Mouse (Mus musculus): Measurements from ENCODE around the gene Mpg. TPM values are rescaled to one million over a fixed set of nuclear protein-coding genes. Genes with fewer than 3 reads are reported as not detected.
A peak's percentile ranks its signal among the peaks of the same experiment; 100 is the strongest.

Gene Mpg
- polyA plus RNA-seq, 1 experiment from 2014 or later = 36.0 TPM

DNA sequence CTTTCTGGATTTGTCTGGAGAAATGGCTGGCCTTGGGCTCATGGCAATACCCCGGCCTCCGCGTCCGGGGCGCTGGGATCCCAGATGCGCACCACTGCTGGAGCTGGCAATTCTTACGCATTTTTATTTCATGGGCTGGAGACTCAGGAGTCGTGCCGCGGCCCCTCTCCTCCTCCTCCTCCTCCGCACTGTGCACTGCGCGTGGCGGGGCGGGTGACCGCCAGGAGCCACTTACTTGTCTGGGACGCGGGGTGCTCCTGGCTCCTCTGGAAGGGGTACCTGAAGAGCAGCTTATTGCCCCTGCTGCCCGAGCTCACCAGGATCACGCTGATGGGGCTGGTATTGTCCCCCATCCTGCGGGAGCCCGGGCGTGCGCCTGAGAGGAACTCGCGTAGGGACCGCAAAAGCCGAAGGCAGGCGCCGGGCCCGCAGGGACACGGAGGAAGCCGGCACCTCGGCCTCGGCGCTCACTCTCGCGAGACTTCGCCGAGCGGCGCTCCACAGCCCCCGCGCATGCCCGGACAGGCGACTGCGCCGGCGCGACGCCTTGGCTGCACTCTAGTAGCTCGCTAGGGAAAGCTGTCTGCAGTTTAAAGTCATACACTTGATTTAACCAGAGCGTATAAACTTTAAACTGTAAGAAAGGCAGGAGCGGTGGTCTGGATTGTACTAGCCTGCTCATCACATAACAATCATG lies 41.0 kb downstream of the Mpg start, which contains the start of gene Nprl3:
TSS of gene Nprl3 (minus strand) at position 520 of the 697 bp plus-strand sequence.
- H3K9me3 ChIP-seq = no peaks in the 10 kb centered on the region
- H3K9ac ChIP-seq = peak within 1 kb of the TSS; percentile 90
- no peaks in the 10 kb centered on the region for H3K36me3 ChIP-seq
- peak; percentile 96 for ATAC-seq (ENCODE audit: insufficient number of reproducible peaks, insufficient read depth, low FRiP score, low TSS enrichment)
- H3K27me3 ChIP-seq = no peaks in the 10 kb centered on the region
- under 1% methylated on average over 54 of the region's 54 CpGs for WGBS
- peaks cover 10% of the 10 kb centered on the region for H3K4me1 ChIP-seq
- peak within 1 kb of the TSS; percentile 83 for H3K4me3 ChIP-seq
- peak within 1 kb of the TSS; percentile 62 for H3K4me2 ChIP-seq (replicated peaks)
- H3K27ac ChIP-seq = peak within 1 kb of the TSS; percentile 96

- ATAC-seq (ENCODE audit: insufficient number of reproducible peaks, insufficient read depth, low FRiP score, low TSS enrichment) = 0 out of 2 replicates have a peak, but pooled peaks have one; percentile 2
- H3K27ac ChIP-seq = peak overlapping the region; percentile 96
- 25% methylated on average over 5 of the region's 5 CpGs for WGBS
These were observed 41.7 kb downstream of the Mpg start for GRCm38 (mm10) chr11:32267964-32268363.

GRCm38 (mm10) chr11:32268952-32269351 lies 42.6 kb downstream of the Mpg start:
- ATAC-seq (ENCODE audit: insufficient number of reproducible peaks, insufficient read depth, low FRiP score, low TSS enrichment) = no peak
- Histone ChIP-seq H3K4me3 (no peak overlapping the region), H3K36me3 (no peaks in the 10 kb centered on the region), H3K9ac (no peak overlapping the region), H3K4me2 (replicated peaks) (no peak overlapping the region), H3K4me1 (peaks cover 10% of the 10 kb centered on the region), H3K27ac (no peak overlapping the region), H3K27me3 (no peaks in the 10 kb centered on the region), H3K9me3 (no peaks in the 10 kb centered on the region)
- whole genome bisulfite sequencing = 84% methylated on average over 5 of the region's 5 CpGs

More at GRCm38 (mm10) chr11:32267964-32268363, 41.7 kb downstream of the Mpg start:
- Histone ChIP-seq H3K4me2 (replicated peaks) (peak overlapping the region; percentile 62), H3K9ac (peak overlapping the region; percentile 90), H3K27me3 (no peaks in the 10 kb centered on the region), H3K4me3 (peak overlapping the region; percentile 83), H3K36me3 (no peaks in the 10 kb centered on the region), H3K4me1 (peaks cover 10% of the 10 kb centered on the region), H3K9me3 (no peaks in the 10 kb centered on the region)

GRCm38 (mm10) chr11:32271178-32271577 lies 44.9 kb downstream of the Mpg start:
- Histone ChIP-seq H3K9ac (no peak overlapping the region), H3K27me3 (no peaks in the 10 kb centered on the region), H3K9me3 (no peaks in the 10 kb centered on the region), H3K27ac (no peak overlapping the region), H3K4me3 (no peak overlapping the region), H3K36me3 (no peaks in the 10 kb centered on the region), H3K4me1 (peaks cover 6% of the 10 kb centered on the region), H3K4me2 (replicated peaks) (no peak overlapping the region)
- ATAC-seq (ENCODE audit: insufficient number of reproducible peaks, insufficient read depth, low FRiP score, low TSS enrichment) = no peak
- WGBS = 42% methylated on average over 4 of the region's 4 CpGs

DNA sequence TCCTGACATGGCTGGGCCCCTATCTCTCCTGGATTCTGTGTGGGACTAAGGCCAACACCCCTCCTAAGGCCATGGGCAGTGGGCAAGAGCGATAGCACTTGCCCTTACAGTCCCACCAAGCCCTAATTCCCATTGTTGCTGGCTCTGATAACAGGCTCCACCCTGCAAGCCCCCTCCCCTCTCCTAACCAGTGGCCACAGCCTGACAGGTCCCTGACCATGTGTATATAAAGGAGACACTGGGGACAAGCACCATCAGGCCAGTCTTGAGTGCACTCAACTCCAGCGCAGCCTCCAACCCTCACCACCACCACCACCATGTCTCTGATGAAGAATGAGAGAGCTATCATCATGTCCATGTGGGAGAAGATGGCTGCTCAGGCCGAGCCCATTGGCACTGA lies 50.0 kb downstream of the Mpg start, which contains the start of gene Hba-x:
TSS of gene Hba-x (plus strand) at position 54 of the 400 bp plus-strand sequence.
- Histone ChIP-seq H3K9ac (no peak within 1 kb of the TSS), H3K4me1 (no peaks in the 10 kb centered on the region), H3K4me3 (no peak within 1 kb of the TSS), H3K27ac (no peak within 1 kb of the TSS), H3K36me3 (no peaks in the 10 kb centered on the region), H3K9me3 (no peaks in the 10 kb centered on the region), H3K4me2 (replicated peaks) (no peak within 1 kb of the TSS), H3K27me3 (peaks cover 7% of the 10 kb centered on the region; the same call in 1 of the 2 replicates)
- 66% methylated on average over 3 of the region's 3 CpGs for WGBS
- no peak for ATAC-seq (ENCODE audit: insufficient number of reproducible peaks, insufficient read depth, low FRiP score, low TSS enrichment)

DNA sequence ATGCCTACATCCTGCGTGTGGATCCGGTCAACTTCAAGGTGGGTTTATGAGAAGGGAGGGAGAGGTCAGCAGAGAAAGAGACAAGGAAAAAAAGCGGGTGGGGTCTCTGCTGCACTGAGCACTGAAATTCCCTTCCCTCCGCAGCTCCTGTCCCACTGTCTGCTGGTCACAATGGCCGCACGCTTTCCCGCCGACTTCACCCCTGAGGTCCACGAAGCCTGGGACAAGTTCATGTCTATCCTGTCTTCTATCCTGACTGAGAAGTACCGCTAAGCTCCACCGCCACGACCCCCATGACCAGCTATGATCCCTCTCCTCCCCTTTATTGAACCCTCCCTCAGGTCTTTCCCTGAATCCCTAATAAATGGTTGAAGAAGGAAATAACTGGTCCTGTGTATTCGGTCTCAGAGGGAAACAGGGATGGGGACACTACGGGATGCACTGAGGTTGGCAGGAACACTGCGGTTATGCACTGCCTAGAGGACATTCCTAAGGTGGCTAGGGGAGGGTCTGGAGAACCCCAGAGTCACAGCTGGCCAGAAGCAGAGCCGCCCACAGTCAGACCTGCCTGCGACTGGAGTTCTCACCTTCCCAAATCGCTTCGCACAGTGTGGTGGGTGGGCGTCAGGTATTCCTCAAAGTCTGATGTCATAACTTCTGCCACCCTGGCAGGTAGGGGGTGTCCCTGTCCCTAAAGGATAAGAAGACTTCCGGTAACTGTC lies 51.6 kb downstream of the Mpg start:
- H3K27me3 ChIP-seq = peaks cover 7% of the 10 kb centered on the region; the same call in 1 of the 2 replicates
- H3K9me3 ChIP-seq = no peaks in the 10 kb centered on the region
- 71% methylated on average over 21 of the region's 21 CpGs for WGBS
- no peak overlapping the region for H3K4me3 ChIP-seq
- 0 out of 2 replicates have a peak, but pooled peaks have one; percentile 22 for ATAC-seq (ENCODE audit: insufficient number of reproducible peaks, insufficient read depth, low FRiP score, low TSS enrichment)
- no peak overlapping the region for H3K9ac ChIP-seq
- H3K4me2 ChIP-seq (replicated peaks) = no peak overlapping the region
- no peaks in the 10 kb centered on the region for H3K4me1 ChIP-seq
- H3K27ac ChIP-seq = no peak overlapping the region
- no peaks in the 10 kb centered on the region for H3K36me3 ChIP-seq

DNA sequence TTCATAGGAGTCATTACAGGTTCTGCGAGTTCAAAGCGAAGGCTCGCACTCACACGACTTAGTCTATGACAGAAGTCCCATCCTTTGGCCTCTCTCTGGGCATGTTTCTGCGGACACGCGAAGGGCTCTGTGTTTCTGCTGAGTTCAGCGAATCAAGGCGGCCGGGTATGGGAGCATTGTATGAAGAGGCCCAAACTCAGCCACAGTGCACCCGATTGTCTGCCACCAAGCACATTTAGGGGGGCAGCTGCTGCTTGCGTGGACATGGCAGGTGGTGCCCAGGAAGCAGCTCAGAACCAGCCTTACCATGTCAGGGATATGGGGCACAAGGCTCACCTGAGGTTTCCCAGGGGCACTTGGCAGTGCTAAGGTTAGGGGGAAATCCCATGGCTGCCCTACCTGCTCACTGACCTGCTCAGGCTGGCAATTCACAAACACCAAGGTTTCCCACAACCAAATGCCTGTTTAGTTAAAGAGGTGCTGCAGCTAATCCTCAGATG lies 52.2 kb downstream of the Mpg start:
- H3K4me3 ChIP-seq = no peak overlapping the region
- H3K9me3 ChIP-seq = no peaks in the 10 kb centered on the region
- H3K27ac ChIP-seq = no peak overlapping the region
- 83% methylated on average over 12 of the region's 12 CpGs for WGBS
- ATAC-seq (ENCODE audit: insufficient number of reproducible peaks, insufficient read depth, low FRiP score, low TSS enrichment) = no peak
- H3K27me3 ChIP-seq = peaks cover 7% of the 10 kb centered on the region; the same call in 1 of the 2 replicates
- H3K4me2 ChIP-seq (replicated peaks) = no peak overlapping the region
- H3K9ac ChIP-seq = no peak overlapping the region
- H3K36me3 ChIP-seq = no peaks in the 10 kb centered on the region
- no peaks in the 10 kb centered on the region for H3K4me1 ChIP-seq

DNA sequence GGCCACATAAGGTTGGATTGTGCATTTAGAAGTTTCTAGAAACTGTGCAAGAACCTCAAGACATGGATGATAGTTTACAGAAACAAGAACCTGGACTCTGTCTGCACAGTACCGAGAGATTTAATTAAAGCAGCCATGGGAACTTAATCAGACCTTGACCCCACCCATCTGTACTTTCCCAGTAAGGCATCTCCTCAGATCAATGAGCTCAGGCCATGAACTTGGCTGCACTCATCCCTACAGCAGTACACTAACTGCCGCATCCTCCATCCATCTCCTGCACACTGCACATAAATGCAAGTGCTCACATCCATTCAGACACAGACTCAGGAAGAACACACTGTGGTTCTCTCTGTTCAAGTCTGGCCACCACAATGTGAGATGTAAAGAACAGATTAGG lies 54.3 kb downstream of the Mpg start:
- Histone ChIP-seq H3K36me3 (no peaks in the 10 kb centered on the region), H3K4me1 (no peaks in the 10 kb centered on the region), H3K4me3 (no peak overlapping the region), H3K4me2 (replicated peaks) (no peak overlapping the region), H3K27me3 (peaks cover 7% of the 10 kb centered on the region; the same call in 1 of the 2 replicates), H3K9me3 (no peaks in the 10 kb centered on the region), H3K9ac (no peak overlapping the region), H3K27ac (no peak overlapping the region)
- WGBS = 58% methylated on average over 2 of the region's 2 CpGs
- ATAC-seq (ENCODE audit: insufficient number of reproducible peaks, insufficient read depth, low FRiP score, low TSS enrichment) = no peak

DNA sequence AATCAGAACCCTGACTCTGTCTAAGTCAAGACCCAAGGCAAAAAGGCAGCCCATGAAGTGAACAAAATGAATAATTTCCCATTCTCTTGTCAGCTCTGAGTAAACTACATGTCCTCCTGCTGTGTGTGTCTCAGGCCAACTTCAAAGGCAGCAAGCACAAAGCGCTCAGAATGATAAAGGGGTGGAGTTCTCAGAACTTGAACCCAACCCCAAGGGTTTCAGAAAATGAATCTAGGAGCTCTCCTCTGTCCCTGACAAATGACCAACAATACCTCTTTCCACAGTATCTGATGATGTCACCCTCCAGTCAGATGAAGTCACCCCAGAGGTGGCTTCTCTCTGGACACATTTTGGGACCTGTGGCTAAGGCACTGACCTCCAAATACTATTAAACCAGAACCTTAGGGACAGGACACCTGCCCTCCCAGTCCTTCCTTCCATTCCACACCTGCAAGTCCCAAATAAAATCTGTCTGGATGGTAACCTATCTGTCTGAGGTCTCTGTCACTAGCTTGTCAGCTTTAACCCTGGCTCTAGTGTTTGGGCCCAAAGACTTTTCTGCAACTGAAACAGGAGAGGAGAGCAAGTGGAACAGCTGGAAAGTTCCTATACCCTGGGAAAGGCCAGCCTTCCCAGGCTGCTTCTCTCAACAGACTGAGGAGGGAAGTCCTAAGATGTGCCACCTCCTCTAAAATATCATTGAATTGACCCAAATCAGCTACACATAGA lies 55.3 kb downstream of the Mpg start:
- ATAC-seq (ENCODE audit: insufficient number of reproducible peaks, insufficient read depth, low FRiP score, low TSS enrichment) = no peak
- no peak overlapping the region for H3K27ac ChIP-seq

More for the DNA sequence above, 55.3 kb downstream of the Mpg start:
- Histone ChIP-seq H3K4me1 (no peaks in the 10 kb centered on the region), H3K36me3 (no peaks in the 10 kb centered on the region), H3K4me2 (replicated peaks) (no peak overlapping the region), H3K27me3 (peaks cover 7% of the 10 kb centered on the region; the same call in 1 of the 2 replicates), H3K4me3 (no peak overlapping the region), H3K9me3 (no peaks in the 10 kb centered on the region), H3K9ac (no peak overlapping the region)
- 67% methylated on average over 1 of the region's 1 CpGs for WGBS

Data from embryonic facial prominence, embryonic 12.5 days (tissue).